Mouse (Mus musculus) cerebellum, adult 8-10 months (tissue): ENCODE results near the gene Prim2.

Experiments
- DNase-seq: peaks from one replicate; pipeline ENCODE4 v3.0.0; 2022

Prim2 gene

DNA sequence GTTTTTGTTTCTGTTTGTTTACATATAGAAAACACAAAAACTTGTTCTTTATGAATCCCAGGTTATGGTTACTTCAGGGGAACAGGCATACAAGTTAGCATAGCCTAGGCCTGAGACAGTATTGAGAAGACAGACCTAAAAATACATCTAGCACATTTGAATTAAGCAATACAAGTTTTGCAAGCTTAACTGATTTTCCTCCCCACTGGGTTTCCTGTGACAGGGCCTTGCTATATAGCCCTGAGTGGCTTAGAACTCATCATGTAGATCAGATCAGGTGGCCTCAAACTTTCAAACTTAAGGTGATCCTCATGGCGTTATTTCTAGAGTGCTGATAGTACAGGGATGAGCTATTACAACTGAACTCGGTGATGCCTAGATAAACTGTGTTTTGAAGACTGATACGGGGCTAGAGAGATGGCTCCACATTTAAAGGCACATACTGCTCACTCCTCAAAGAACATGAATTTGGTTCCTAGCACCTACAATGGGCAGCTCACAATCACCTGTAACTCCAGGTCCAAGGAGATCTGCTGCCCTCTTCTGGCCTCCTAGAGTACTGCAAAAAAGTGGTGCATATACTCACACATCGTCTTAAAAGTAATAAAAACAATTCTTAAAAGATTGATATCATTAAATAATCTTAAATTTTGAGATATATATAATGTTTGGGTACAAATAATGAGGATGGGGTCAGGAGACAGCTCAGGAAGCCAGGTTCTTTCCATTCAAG is 133.2 kb downstream of the Prim2 start:
- no peak for DNase-seq

DNA sequence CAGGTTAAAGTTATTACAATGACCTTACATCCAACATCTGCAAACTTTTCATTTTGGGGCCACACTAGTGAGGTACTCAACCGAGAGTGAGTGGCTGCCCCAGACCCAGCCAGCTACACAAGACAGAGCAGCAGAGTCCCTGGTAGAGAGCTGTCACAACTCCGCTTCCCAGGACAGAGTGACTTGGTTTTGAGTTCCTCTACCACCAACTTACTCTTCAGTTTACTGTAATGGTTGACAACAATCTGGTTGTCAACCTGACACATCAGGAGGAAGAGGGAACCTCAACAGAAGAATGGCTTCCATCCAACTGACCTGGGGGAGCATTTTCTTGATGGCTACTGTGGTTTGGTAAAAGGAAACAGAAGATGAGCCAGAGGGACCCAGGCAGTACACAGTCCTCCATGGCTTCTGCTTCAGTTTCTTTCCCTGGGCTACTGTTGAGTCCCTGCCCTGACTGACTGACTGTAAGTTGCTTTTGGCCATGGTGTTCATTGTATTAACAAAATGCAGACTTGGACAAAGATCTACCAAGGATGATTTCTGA is 134.4 kb downstream of the Prim2 start:
- no peak for DNase-seq

DNA sequence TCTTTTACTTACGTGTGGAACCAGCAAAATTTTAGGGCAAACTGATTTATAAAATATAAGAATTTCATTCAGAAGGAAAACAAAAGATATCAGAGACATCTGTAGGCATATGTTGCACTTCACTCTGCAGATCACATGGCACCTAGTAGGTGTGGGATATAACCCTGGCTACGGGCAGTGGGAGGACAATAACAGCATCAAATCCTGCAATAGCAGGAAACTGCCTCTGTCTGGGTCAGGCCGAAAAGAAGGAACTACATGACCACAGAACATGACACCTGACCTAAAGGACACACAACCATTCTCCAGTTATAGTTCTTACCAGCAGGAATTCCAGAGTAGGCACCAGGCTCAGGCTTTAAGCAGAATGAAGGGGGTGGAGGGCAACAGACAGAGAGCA is 137.7 kb downstream of the Prim2 start:
- DNase-seq: no peak

DNA sequence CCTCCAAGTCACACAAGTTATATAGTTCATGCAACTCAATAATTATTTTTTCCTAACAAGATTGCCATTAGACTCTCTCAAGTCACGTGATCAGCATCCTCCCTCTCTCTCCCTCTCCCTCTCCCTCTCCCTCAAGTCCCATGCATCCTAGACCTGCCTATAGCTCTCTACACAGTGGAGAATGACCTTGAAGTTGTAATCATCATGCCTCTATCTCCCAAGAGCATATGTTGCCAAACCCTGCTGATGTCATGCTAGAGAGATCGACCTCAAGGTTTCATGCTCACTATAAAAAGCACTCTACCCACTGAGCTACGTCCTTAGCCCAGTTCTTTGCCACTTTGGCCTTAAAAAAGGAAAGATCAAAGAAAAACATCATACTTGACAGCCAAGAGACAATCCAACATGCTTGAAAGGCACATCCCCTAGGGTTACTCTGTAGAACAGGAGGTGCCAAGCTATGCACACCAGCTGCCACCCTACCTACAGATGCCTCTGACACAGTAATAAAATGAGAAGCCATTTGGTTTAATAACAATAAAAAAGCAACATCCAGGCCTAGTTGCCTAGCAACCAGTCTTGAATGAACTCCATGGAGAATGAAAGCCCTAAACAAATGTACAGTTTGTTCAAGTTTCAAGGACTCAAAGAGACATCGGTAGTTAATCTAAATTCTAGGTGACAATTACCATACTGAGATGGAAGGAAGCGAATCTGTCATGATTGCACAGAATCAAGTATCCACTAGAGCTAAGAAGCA is 138.3 kb downstream of the Prim2 start:
- DNase-seq: no peak

DNA sequence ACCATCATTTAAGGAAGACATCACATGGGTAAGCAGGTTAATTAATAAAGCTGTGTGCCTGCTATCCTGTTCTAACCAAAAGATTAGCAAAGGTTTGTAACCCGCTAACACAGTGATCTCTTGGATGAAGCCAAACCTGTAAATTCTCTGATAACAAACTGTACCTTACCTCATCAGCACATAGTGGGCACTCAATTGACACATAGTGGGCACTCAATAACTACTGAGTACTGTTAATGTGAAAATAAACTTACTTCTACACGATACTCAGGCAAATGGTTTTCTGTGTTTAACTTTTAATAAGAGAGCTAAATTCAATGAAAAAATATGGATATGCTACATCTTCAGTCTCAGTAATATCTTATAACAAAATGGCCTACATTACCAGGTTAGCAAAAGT is 139.1 kb downstream of the Prim2 start:
- DNase-seq: no peak

DNA sequence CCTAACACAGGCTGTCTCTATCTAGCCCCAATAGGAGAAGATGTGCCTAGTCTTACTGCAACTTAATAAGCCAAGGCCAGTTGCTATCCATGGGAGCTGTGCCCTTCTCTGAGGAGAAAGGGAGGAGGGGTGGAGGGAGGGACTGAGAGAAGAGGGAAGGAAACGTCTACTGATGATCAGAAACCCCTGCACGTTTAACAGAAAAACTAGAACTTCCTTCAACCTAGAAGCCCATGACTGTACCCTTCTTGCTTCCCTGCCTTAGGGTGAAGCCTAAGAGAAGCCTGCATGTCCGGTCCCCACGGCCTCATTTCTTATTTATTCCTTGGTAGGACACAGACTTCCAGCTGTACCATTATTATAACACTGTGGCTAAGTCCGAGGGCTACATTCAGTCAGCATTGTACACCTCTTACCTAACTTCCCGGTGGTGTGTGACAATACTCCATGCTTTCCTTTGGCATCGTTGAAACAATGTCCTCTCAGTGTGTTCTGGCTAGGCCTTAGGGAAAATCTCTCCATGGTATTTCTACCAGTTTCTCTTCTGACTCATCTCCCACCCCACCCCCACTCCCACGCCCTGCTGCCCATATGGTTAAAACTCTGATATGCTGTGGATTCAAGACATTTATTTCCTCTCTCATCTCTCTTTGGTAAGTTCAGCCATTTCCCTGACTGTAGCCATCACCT is 139.9 kb downstream of the Prim2 start:
- no peak for DNase-seq

DNA sequence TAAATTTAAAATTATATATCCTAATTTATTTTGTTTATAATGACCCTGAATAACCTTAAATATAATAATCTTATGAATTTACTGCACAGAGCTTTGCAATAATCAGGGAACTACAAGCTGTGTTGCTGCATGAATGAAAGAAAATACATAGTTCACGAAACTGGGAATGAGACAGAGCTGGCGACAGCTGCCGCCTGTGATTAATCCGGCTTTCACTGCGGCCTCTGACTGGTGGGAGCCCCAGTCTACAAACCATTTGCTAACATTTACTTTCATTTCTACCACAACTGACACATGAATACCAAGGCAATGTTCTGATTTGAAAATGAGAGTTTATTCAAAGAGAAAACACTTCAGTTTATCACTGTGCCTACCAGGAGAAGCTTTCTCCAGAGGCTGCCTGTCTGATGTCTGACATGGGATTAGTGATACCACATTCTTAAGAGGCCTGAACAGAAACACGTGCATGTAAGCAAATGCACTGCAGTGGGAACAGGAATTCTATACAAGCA is 142.2 kb downstream of the Prim2 start:
- DNase-seq: no peak

DNA sequence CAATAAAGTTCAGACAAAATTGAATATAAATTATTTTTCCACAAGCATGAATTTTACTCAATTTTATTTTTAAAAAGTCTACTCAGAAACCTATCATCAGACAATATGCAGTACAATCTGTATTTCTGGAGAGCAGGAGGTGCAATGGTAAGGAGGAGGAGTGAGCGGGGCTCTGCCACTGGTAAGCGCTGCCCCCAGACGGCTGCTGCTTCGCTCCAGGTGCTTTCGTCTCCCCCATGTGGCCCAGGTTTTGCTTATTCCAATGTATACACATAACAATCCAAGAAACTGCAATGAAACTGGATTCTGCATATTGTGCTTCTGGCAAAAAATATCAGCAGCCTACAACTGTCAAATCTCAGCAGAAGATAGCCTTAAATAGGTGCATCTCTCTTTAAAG is 146.4 kb downstream of the Prim2 start:
- DNase-seq: no peak

DNA sequence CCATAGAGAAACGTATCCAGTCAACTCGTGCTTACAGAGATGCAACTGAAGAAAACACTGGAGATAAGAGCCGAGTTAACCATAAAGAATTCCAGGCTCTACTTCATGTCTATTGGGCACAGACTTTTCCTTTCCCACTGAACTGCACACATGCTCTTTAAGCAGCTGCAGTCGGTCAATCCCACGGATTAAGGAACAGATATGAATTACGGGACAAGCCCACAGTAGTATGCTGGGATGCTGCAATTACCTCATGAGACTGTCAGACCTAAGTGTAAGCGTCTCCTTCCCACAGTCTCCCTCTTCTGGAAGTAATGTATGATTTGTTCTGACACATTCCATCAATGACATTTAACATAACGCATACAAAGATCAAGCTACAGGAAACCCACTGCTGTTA is 154.5 kb downstream of the Prim2 start:
- no peak for DNase-seq

DNA sequence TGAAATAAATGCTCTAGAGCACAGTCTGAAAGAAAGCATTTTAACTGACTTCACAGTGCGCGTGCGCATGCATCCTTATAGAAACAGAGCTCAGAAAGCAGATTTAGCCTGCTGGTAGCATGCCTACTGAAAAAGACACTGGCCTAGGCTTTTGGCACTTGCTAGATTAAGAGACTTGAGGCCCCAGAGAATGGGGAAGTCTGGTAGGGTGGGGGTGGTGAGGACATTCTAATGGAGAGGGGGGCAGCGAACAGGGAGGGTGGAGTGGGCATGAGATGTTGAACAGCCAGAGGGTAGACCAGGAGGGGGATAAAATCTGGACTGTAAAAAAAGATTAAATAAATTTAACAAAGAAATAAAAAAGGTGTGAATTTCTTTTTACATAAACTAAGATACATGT is 158.3 kb downstream of the Prim2 start:
- no peak for DNase-seq

DNA sequence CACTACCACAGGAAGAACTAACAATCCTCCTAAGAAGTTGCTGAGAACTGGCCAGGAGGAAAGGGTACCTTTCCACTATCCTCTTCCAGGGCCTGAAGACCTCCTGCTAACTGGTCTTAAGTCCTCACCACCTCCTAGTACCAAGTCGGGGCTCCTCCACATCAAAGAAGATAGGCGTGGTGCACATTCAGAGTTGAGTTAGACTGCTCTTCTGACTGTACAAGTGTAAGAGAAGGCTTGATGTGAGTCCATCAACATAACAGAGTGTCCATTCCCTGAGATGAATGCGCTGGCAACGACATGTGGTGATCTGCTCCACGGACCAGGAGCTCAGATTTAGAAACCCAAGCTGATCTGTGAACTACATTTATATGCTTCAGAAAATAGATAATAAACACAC is 165.2 kb downstream of the Prim2 start:
- no peak for DNase-seq

DNA sequence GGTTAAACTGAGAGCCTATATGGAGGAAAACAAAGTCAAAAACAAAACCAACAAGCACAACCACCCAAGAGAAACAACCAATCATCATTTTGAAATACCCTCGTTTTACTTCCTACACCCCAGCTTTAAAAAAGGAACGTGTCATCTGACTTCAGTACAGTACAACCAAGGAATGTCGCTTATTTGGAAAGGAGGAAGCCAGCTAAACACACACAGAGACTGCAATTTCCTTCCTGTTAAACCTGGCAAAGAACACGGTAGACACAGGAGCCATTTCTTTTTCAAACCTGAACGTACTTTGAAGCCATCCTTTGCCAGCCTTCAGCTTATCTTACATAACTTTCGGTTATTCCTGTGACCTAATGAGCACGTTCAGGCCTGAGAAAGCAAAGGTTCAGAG is 166.7 kb downstream of the Prim2 start:
- DNase-seq: no peak

DNA sequence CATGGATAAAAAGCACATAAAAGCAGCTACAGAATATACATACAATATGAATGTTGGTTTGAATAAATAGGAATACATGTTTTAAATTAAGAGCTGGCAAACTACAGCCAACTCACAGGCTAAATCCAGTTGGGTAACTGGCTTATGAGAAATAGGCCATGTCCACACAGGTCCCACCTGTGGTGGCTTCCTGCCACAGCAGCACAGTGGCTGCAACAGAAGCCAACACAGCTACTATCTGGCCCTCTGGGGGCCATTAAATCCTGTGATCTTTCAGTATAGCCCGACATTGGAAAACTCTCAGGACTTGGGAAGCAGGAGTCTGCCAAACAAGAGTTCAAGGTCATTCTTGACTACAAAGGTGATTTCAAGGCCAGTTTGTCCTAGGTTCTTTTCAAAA is 167.3 kb downstream of the Prim2 start:
- DNase-seq: no peak

DNA sequence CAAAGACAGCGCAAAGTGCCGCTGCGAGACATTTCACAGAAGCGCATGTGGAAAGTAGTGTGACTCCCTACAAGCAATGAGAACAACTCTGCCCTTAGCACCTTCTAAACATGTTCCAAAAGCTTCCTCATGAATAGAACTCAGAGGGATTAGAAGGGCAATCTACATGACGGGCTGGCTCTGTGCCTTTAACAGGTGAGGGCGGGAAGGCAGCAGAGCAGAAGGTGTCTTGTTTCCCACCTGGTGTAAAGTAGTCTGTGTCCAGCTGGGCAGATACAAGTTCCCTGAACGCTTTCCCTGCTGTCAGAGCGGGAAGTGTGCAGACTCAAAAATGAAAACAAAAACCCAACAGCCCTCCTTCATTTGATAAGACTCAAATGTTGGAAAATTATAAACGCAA is 169.5 kb downstream of the Prim2 start:
- no peak for DNase-seq

DNA sequence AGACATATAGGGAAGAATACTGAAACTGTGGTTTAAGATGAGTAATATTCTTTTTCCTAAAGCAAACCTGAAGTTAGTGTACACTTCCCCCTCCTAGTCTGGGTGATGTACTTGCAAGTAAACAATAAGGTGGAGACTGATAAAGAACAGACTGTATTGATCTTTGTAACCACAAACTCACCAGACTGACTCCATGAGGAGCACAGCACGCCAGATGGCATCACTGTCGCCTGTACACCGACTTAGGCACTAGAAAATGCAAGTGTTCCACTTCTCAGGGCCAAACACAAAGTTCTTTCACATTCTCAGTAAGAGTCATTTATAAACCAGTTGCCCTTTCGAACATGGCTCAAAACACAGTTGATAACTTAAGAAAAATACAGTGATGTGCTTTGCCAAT is 170.0 kb downstream of the Prim2 start:
- DNase-seq: peak; percentile 4

DNA sequence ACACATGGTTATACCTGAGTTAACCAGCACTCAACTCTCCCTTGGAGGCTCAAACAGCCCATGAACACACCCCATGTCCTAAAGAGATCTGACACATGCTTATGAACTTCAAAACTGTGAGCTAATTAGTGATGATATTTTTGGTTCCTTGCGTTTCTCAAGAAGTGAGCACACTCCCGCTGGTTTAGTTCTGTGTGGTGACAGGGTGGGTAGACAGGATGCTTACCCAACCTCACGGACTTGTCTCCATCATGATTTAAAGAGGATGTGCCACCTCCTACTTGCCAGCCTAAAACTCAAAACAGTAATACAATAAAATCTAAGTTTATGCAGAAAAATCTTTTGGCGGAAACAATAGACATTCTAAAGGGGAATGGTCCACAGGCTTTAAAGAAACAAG is 173.5 kb downstream of the Prim2 start:
- DNase-seq: no peak

DNA sequence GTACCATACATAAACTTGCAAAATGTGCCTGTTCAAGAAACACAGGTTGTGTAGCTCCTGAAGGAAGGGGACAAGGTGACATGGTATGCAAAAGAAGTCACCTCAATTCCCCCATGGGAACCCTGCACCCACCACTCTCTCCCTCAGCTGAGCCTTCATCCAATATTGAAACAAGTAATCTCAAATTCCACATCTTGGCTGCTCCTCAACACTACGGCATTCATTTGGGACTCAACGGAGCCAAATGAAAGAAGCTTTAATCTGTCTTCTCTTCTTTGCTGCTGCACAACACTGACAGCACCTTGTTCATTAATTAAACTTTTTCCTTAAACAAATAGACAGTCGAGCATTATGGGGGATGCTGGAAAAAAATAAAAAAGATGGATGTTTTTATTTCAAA is 174.0 kb downstream of the Prim2 start:
- no peak for DNase-seq

DNA sequence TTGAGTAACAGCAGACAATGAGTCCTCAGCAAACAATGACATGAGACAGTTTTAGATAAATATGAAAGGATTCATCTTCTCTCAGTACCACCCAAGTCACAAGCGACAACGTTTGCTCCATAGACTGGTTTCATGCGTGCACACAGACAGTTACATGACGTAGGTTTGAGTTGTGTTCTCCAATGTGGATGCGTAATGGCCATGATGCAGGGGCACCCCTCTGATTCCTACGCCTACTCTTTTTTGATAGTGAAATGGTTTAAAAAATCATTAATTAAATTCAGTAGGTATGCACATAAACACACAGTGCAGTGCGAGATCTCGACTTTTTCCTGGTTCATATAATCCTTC is 174.4 kb downstream of the Prim2 start:
- no peak for DNase-seq

DNA sequence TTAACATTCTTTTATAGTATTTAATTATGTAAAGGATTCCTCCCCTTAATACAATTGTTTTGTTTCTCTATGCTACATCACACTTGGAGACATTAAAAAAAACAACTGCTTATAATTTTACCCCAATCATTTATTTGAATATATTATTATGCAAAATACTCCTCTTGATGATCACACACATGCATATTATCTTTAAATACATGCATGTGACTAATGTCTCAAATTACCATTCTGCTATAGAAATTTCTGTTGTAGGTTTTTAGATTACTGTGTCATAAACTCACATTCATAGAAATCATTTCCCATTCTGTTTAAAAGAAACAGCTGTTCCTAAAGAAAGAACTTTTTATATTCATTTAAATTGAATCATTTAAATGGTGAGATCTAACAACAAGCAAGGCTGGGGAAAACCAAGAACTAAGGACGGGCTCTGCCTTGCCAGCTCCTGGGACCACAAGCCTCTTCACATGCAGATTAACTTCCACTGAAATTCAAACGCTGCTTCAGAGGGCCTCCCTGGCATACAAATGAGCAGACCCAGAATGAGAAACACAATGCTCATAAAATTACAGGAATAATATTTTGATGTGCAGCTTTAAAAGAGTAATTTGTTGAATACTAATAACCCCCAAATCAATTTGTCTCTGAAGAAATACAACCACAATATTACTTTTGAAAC is 174.9 kb downstream of the Prim2 start:
- no peak for DNase-seq

DNA sequence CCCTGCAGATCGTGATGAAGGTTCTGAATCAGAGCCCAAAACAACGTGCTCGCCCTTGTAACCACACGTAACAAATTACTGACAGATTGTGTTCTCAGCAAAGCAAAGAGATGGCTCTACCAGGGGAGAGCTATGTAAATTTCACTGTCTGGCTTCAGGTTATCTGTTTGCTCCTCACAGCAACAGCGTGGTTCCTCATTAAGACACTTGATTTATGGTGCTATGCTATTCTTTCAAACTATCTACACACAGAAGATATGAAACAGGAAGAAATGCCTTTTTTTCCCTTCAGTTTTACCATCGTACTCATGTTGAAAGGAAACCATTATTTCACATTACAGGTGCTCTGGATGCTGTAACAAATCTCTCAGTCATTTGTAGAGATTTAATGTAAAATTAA is 179.4 kb downstream of the Prim2 start:
- no peak for DNase-seq

DNA sequence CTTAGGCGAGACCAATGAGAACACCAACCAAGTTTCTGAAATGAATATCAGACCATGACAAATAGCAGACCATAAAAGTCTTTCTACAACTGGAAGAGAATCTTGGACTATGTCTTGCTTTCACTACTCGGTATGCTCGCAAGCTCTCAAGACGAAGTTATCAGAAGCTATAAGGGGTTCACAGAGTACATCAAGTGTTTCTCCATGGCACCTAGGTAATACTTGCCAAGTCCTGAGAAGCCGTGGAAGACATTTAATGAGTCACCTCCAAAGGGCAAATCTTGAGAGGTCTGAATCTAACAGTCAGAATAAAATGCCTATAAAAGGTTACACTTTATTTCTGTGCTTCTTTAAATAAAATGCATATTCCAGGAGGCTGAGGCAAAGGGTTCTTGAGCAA is 181.2 kb downstream of the Prim2 start:
- DNase-seq: no peak

DNA sequence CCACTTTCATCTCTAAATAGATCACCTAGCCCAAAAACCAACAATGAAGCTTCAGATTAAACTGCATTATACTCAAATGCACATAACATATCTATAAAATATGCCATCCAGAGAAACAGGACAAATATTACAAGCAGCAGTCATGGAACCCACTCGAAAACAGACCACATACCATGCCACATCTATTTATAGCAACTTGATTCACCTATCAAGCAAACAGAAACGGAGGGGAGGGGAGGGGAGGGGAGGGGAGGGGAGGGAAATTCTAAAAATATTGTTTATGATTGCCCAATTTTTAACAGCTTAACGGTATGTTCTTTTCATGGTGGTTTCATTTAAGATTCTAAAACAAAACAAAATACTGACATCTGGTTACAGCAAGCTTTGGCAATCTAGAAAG is 185.8 kb downstream of the Prim2 start:
- DNase-seq: no peak

DNA sequence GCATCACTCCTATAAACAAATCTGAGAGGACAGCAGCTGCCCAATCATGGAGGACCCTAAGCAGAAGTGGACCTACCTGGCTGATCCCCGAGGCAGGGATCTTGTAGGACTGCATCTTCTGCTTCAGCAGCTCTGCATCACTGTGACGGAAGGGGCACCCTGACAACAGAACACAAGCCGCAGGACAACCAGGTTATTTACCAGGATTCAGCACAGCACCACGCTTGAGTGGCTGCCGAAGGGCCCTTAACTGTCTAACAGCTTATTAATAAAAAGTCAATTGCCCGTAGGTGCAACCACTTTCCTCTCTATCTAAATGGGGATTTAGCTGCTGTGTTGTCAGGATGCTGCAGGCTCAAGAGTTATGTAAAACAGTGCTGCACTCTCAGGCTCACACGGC is 189.2 kb downstream of the Prim2 start:
- no peak for DNase-seq
